ENCODE assay signal across 10 mouse cellular contexts in the genomic region with DNA sequence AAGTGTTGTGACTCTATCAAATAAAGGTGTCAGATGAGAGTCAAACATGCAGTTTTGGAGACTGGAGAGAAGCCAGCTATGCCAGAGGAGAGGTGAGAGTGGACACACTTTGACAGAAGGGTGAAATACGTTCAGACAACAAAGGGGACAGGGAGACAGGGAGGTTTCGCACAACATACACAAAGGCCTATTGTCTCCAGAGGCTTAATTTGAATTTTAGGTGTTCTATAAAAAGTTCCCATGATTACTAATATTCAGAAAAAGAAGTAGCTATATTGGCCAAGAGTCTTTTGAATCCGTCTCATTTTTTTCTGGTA.
DNase-seq lines count a peak whose midpoint lies in the region; ATAC-seq and TF ChIP-seq lines count a peak whose summit lies in the region.
"Had no signal": no experiment of that assay in that cellular context is flagged by ENCODE, and none has a peak within 500 bp of the region (broad histone marks: within the 10 kb centered on the region; RNA-seq: fewer than 3 reads in every experiment).

No protein-coding gene starts in this region.

- no peaks in the 10 kb centered on the region for H3K27me3 ChIP-seq in kidney, embryonic 14.5 days (ENCODE audit: control insufficient read depth, insufficient read depth, low read length)
- H3K27me3 ChIP-seq in kidney, adult 2 months (replicated peaks; ENCODE audit: control insufficient read depth, insufficient read depth, low read length): no peaks in the 10 kb centered on the region
- H3K27me3 ChIP-seq in embryonic facial prominence, embryonic 13.5 days: no peaks in the 10 kb centered on the region
- H3K27me3 ChIP-seq in hindbrain, embryonic 13.5 days: no peaks in the 10 kb centered on the region
- H3K27me3 ChIP-seq in neural tube, embryonic 12.5 days (replicated peaks): no peaks in the 10 kb centered on the region
- no peaks in the 10 kb centered on the region for H3K27me3 ChIP-seq in liver, embryonic 12.5 days (replicated peaks)

- H3K9me3 ChIP-seq in kidney, embryonic 14.5 days (ENCODE audit: control insufficient read depth, low read length): no peaks in the 10 kb centered on the region
- no peaks in the 10 kb centered on the region for H3K9me3 ChIP-seq in embryonic facial prominence, embryonic 13.5 days
- no peaks in the 10 kb centered on the region for H3K9me3 ChIP-seq in hindbrain, embryonic 13.5 days
- H3K9me3 ChIP-seq in neural tube, embryonic 12.5 days: no peaks in the 10 kb centered on the region
- H3K9me3 ChIP-seq in liver, embryonic 12.5 days (replicated peaks): no peaks in the 10 kb centered on the region
- H3K9me3 ChIP-seq: G1E had no signal

- H3K4me2 ChIP-seq in kidney, embryonic 14.5 days (replicated peaks; ENCODE audit: low read depth, low read length): peak overlapping the region; percentile 39
- peak overlapping the region; percentile 58 for H3K4me2 ChIP-seq in embryonic facial prominence, embryonic 13.5 days
- peak overlapping the region; percentile 54 for H3K4me2 ChIP-seq in hindbrain, embryonic 13.5 days
- H3K4me2 ChIP-seq in neural tube, embryonic 12.5 days (replicated peaks): peak overlapping the region; percentile 54
- no peak overlapping the region for H3K4me2 ChIP-seq in liver, embryonic 12.5 days

- H3K27ac ChIP-seq in kidney, embryonic 14.5 days (ENCODE audit: low read depth, low read length): no peak overlapping the region
- H3K27ac ChIP-seq in kidney, adult 2 months (ENCODE audit: insufficient read depth, low read depth, low read length): no peak overlapping the region
- no peak overlapping the region for H3K27ac ChIP-seq in embryonic facial prominence, embryonic 13.5 days
- peak overlapping the region; percentile 90 for H3K27ac ChIP-seq in hindbrain, embryonic 13.5 days
- H3K27ac ChIP-seq in neural tube, embryonic 12.5 days: peak overlapping the region; percentile 73; the same call in 1 of the 2 replicates
- no peak overlapping the region for H3K27ac ChIP-seq in liver, embryonic 12.5 days

- 52% methylated on average over 3 of the region's 3 CpGs for WGBS in kidney, embryonic 14.5 days
- WGBS in kidney, adult 2 months: 63% methylated on average over 3 of the region's 3 CpGs
- 50% methylated on average over 3 of the region's 3 CpGs for WGBS in embryonic facial prominence, embryonic 13.5 days
- WGBS in hindbrain, embryonic 13.5 days: 17% methylated on average over 3 of the region's 3 CpGs
- 17% methylated on average over 3 of the region's 3 CpGs for WGBS in neural tube, embryonic 12.5 days
- 53% methylated on average over 3 of the region's 3 CpGs for WGBS in liver, embryonic 12.5 days (ENCODE audit: insufficient replicate concordance)

- H3K4me3 ChIP-seq in kidney, embryonic 14.5 days (ENCODE audit: low read length): no peak overlapping the region; the same call in 1 of the 2 replicates
- H3K4me3 ChIP-seq in kidney, adult 2 months (ENCODE audit: insufficient read depth, low read depth, low read length): no peak overlapping the region
- no peak overlapping the region for H3K4me3 ChIP-seq in embryonic facial prominence, embryonic 13.5 days
- peak overlapping the region; percentile 30 for H3K4me3 ChIP-seq in hindbrain, embryonic 13.5 days
- H3K4me3 ChIP-seq in neural tube, embryonic 12.5 days: peak overlapping the region; percentile 20; the same call in 1 of the 2 replicates
- no peak overlapping the region for H3K4me3 ChIP-seq in liver, embryonic 12.5 days
- H3K4me3 ChIP-seq: myocyte had no signal

- no peaks in the 10 kb centered on the region for H3K36me3 ChIP-seq in kidney, embryonic 14.5 days (ENCODE audit: control insufficient read depth, insufficient read depth, low read length)
- no peaks in the 10 kb centered on the region for H3K36me3 ChIP-seq in kidney, adult 2 months (ENCODE audit: control insufficient read depth, insufficient read depth, low read length)
- H3K36me3 ChIP-seq in embryonic facial prominence, embryonic 13.5 days: no peaks in the 10 kb centered on the region
- H3K36me3 ChIP-seq in hindbrain, embryonic 13.5 days: no peaks in the 10 kb centered on the region
- H3K36me3 ChIP-seq in neural tube, embryonic 12.5 days: no peaks in the 10 kb centered on the region
- no peaks in the 10 kb centered on the region for H3K36me3 ChIP-seq in liver, embryonic 12.5 days
- H3K36me3 ChIP-seq: G1E had no signal

- DNase-seq in kidney, adult 2 months: no peak
- DNase-seq in gastrocnemius, adult 18-20 months (ENCODE audit: low spot score): no peak
- no peak for DNase-seq in left cerebral cortex, postnatal 4 days

- TF ChIP-seq POLR2A in kidney, adult 2 months (IDR thresholded peaks at IDR 0.05; ENCODE audit: low read depth, low read length): no peak

- H3K9ac ChIP-seq in kidney, embryonic 14.5 days (ENCODE audit: low read depth, low read length): no peak overlapping the region
- 0 out of 2 replicates have a peak overlapping the region, but pooled peaks have one; percentile 1 for H3K9ac ChIP-seq in embryonic facial prominence, embryonic 13.5 days
- peak overlapping the region; percentile 52 for H3K9ac ChIP-seq in hindbrain, embryonic 13.5 days
- H3K9ac ChIP-seq in neural tube, embryonic 12.5 days: no peak overlapping the region
- H3K9ac ChIP-seq in liver, embryonic 12.5 days: no peak overlapping the region

- H3K4me1 ChIP-seq in kidney, embryonic 14.5 days (ENCODE audit: control insufficient read depth, insufficient read depth, low read length): peaks cover 11% of the 10 kb centered on the region
- H3K4me1 ChIP-seq in kidney, adult 2 months (ENCODE audit: control insufficient read depth, insufficient read depth, low read length): no peaks in the 10 kb centered on the region
- H3K4me1 ChIP-seq in embryonic facial prominence, embryonic 13.5 days: peaks cover 25% of the 10 kb centered on the region
- peaks cover 61% of the 10 kb centered on the region for H3K4me1 ChIP-seq in hindbrain, embryonic 13.5 days (replicated peaks)
- peaks cover 44% of the 10 kb centered on the region for H3K4me1 ChIP-seq in neural tube, embryonic 12.5 days
- H3K4me1 ChIP-seq in liver, embryonic 12.5 days: no peaks in the 10 kb centered on the region

- intact Hi-C loops in left cerebral cortex, postnatal 4 days (cut with DNase I): no loop called here

- ATAC-seq in kidney, embryonic 14.5 days (ENCODE audit: low FRiP score, low TSS enrichment): no peak
- no peak for ATAC-seq in embryonic facial prominence, embryonic 13.5 days (ENCODE audit: insufficient number of reproducible peaks, insufficient read depth, low FRiP score, low TSS enrichment, low read depth)
- peak; percentile 23 for ATAC-seq in hindbrain, embryonic 13.5 days (ENCODE audit: low FRiP score)
- peak; percentile 75 for ATAC-seq in neural tube, embryonic 12.5 days (ENCODE audit: low FRiP score, low read depth)
- no peak for ATAC-seq in liver, embryonic 12.5 days

- no peak for TF ChIP-seq CTCF in kidney, adult 2 months (conservative IDR thresholded peaks at IDR 0.05; ENCODE audit: insufficient read depth, insufficient read length, low read depth, low read length)

Comparison
In these comparisons a context has a peak if more than half of its experiments do, and no peak if none do; other contexts are left out.
1. ATAC-seq: peak in hindbrain, embryonic 13.5 days (single experiment) and neural tube, embryonic 12.5 days (single experiment); none in kidney, embryonic 14.5 days (single experiment), embryonic facial prominence, embryonic 13.5 days (single experiment) and liver, embryonic 12.5 days (single experiment).
2. H3K27ac ChIP-seq: peak in hindbrain, embryonic 13.5 days (single experiment) and neural tube, embryonic 12.5 days (single experiment); none in kidney, embryonic 14.5 days (single experiment), kidney, adult 2 months (single experiment), embryonic facial prominence, embryonic 13.5 days (single experiment) and liver, embryonic 12.5 days (single experiment).
3. H3K4me3 ChIP-seq: peak in hindbrain, embryonic 13.5 days (single experiment) and neural tube, embryonic 12.5 days (single experiment); none in kidney, embryonic 14.5 days (single experiment), kidney, adult 2 months (single experiment), embryonic facial prominence, embryonic 13.5 days (single experiment) and liver, embryonic 12.5 days (single experiment).
4. H3K9ac ChIP-seq: peak in embryonic facial prominence, embryonic 13.5 days (single experiment) and hindbrain, embryonic 13.5 days (single experiment); none in kidney, embryonic 14.5 days (single experiment), neural tube, embryonic 12.5 days (single experiment) and liver, embryonic 12.5 days (single experiment).